Mouse (Mus musculus) midbrain, embryonic 10.5 days (tissue): Measurements from ENCODE around the gene Hist2h2bb. TPM values are rescaled to one million over a fixed set of nuclear protein-coding genes. Genes with fewer than 3 reads are reported as not detected.
"Not testable (repeated sequence)": the region's sequence is repeated elsewhere in the genome, so short reads cannot be mapped to it uniquely, and the experiment has no call there.

ENCODE experiments used
- DNase-seq: peaks from one replicate; pipeline ENCODE4 v3.0.0-alpha.2; 2017; ENCODE audit warnings: low spot score
- H3K27ac ChIP-seq: fragments of 300-500 bp; sonication (generic); replicated peaks from 2 replicates; pipeline ENCODE4 v1.5.1; 2016; ENCODE audit warnings: mild to moderate bottlenecking
- H3K27me3 ChIP-seq: fragments of 300-500 bp; sonication (generic); 2 replicates; pipeline ENCODE4 v1.6.1; 2016; ENCODE audit warnings: low read depth, mild to moderate bottlenecking; ENCODE audit not compliant: poor library complexity, severe bottlenecking
- H3K36me3 ChIP-seq: fragments of 300-500 bp; sonication (generic); 2 replicates; pipeline ENCODE4 v1.6.1; 2016; ENCODE audit warnings: mild to moderate bottlenecking, moderate library complexity
- H3K4me1 ChIP-seq: fragments of 300-500 bp; sonication (generic); 2 replicates; pipeline ENCODE4 v1.6.1; 2016
- H3K4me3 ChIP-seq: fragments of 300-500 bp; sonication (generic); 2 replicates; pipeline ENCODE4 v1.5.1; 2016; ENCODE audit warnings: mild to moderate bottlenecking, moderate library complexity
- H3K9me3 ChIP-seq: fragments of 300-500 bp; sonication (generic); replicated peaks from 2 replicates; pipeline ENCODE4 v1.6.1; 2016; ENCODE audit warnings: mild to moderate bottlenecking
- WGBS: fragments of 180-500 bp; shearing (Covaris S2); methylation state at CpG from one replicate; pipeline ENCODE4 v1.1.7; 2016; 5-methylcytosine and 5-hydroxymethylcytosine counted together
- polyA plus RNA-seq: library from polyadenylated mRNA; unstranded; fragments of >200 nt; fragmentation: Nextera tagmentation; extraction: Ambion mirVana; gene quantifications from 2 replicates; pipeline ENCODE4 v1.2.1, GENCODE M21; 2016

The Hist2h2bb gene
- polyA plus RNA-seq, 1 experiment from 2014 or later = 10.3 TPM

DNA sequence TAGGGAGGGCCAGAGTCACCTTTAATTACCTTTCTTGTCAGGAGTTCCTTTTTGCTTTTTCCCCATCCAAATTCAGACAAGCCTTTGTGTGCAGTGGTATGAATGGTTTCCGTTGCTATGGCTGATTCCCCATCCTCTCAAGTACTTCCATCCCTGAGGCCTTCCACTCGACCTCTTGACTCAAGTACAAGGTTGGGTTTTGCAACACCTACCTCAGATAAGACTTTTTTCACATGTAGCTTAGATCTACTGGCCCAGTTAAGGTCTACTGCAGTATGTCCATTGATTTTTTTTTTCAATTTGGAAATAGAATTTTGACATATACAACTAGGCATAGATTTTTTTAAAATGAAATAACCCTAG, 37.8 kb upstream of the Hist2h2bb start:
- no peaks in the 10 kb centered on the region for H3K9me3 ChIP-seq
- H3K27ac ChIP-seq = no peak overlapping the region
- no peaks in the 10 kb centered on the region for H3K36me3 ChIP-seq
- no peak for DNase-seq
- H3K4me3 ChIP-seq = no peak overlapping the region
- H3K4me1 ChIP-seq = peaks cover 7% of the 10 kb centered on the region
- WGBS = 71% methylated on average over 2 of the region's 2 CpGs
- H3K27me3 ChIP-seq = no peaks in the 10 kb centered on the region

DNA sequence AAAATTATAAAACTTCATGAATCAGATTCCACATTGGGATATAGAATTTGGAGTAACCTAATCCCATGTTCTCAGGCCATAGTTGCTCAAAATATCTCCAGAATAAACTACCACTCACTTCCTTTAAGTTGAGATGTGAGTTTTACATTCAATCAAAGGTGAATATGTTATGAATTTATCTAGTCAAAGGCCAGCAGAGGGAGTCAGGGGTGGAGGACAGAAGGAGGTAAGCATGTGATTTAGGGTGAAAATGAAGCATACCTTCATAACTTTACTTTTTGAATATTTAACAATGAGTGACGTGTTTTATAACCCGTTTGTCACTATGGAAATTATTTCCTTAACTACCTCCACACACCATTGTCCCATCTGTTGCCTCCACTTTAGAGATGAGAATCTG, 34.6 kb upstream of the Hist2h2bb start:
- 88% methylated on average over 2 of the region's 2 CpGs for WGBS
- H3K4me1 ChIP-seq = peaks cover 15% of the 10 kb centered on the region
- no peaks in the 10 kb centered on the region for H3K9me3 ChIP-seq
- H3K4me3 ChIP-seq = no peak overlapping the region
- H3K27me3 ChIP-seq = no peaks in the 10 kb centered on the region
- DNase-seq = no peak
- H3K27ac ChIP-seq = no peak overlapping the region
- no peaks in the 10 kb centered on the region for H3K36me3 ChIP-seq

DNA sequence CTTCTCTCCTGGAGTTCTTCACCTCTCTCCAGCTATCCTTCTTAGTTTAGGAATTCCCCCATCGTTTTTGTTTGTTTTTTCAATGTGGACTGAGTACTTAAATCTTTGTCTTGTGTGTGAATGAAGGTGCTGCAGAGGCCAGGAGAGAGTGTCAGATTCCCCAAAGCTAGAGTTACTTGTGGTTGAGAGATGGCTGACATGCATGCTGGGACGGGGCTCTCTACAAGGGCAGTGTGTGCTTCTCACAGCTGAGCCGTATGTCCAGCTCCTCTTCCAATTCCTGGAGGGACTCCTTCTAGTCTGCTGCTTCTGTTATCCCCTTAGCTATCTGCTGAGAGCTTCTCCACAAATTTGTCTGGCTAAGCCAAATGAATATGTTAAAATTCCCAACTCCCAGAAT, 33.7 kb upstream of the Hist2h2bb start:
- H3K27ac ChIP-seq = no peak overlapping the region
- no peaks in the 10 kb centered on the region for H3K9me3 ChIP-seq
- H3K27me3 ChIP-seq = no peaks in the 10 kb centered on the region
- whole genome bisulfite sequencing = 73% methylated on average over 3 of the region's 3 CpGs
- DNase-seq = no peak
- no peaks in the 10 kb centered on the region for H3K36me3 ChIP-seq
- 0 out of 2 replicates have a peak overlapping the region, but pooled peaks have one; percentile 8 for H3K4me3 ChIP-seq
- peaks cover 20% of the 10 kb centered on the region for H3K4me1 ChIP-seq

DNA sequence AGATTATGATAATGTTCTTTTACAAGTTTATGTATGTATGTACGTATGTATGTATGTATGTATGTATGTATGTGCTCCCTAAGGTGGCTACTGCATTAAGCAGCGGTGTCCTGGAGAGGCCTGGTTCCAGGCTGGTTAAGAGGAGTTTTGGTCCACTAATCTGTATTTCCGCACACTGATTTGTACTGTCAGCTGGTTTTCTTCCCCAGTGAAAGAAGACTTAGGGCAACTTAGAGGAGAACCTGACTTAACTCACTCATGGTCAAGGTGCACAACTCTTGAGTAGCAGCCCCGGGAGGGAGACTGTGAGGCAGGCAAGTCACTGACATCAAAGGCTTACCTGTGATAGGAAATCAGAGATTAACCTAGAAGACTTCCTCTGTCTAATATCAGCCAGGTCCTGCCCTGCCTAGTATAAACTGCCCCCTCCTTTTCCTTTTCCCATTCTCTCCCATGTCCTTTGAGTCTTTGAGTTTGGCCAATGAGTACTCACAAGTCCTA, 32.7 kb upstream of the Hist2h2bb start:
- Histone ChIP-seq H3K4me3 (peak overlapping the region; percentile 65), H3K27ac (peak overlapping the region; percentile 93), H3K27me3 (no peaks in the 10 kb centered on the region), H3K9me3 (no peaks in the 10 kb centered on the region), H3K36me3 (no peaks in the 10 kb centered on the region), H3K4me1 (peaks cover 23% of the 10 kb centered on the region)
- no peak for DNase-seq
- 83% methylated on average over 4 of the region's 4 CpGs for WGBS

DNA sequence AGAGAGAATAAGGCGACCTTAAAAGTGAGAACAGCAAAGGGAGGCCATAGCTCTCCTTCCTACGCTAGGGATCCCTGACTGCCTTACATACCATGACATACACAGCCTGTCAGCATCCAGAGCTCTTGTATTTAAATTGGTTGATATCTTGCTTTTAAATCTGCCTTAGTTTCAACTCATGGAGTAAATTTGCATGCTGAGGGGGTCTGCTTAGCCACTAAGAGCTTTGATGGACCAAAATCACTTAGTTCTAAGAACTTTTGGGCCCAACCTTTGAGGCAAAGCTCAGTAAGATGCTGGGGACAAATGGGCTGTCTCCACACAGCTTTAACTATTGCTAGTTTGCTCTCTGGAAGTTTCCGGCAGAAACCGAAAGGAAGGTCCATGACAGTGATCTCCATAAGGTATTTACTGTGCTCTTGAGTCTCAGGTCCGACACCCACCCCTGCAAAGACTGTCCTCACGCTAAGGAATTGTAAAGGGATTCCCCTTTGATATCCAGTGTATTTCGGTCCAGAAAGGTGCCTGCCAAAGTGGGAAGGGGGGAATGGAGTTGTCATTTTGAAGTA, 32.1 kb upstream of the Hist2h2bb start:
- Histone ChIP-seq H3K4me1 (peaks cover 23% of the 10 kb centered on the region), H3K36me3 (no peaks in the 10 kb centered on the region), H3K4me3 (peak overlapping the region; percentile 65), H3K9me3 (no peaks in the 10 kb centered on the region), H3K27ac (peak overlapping the region; percentile 93), H3K27me3 (no peaks in the 10 kb centered on the region)
- 32% methylated on average over 7 of the region's 7 CpGs for WGBS
- DNase-seq = peak; percentile 52

DNA sequence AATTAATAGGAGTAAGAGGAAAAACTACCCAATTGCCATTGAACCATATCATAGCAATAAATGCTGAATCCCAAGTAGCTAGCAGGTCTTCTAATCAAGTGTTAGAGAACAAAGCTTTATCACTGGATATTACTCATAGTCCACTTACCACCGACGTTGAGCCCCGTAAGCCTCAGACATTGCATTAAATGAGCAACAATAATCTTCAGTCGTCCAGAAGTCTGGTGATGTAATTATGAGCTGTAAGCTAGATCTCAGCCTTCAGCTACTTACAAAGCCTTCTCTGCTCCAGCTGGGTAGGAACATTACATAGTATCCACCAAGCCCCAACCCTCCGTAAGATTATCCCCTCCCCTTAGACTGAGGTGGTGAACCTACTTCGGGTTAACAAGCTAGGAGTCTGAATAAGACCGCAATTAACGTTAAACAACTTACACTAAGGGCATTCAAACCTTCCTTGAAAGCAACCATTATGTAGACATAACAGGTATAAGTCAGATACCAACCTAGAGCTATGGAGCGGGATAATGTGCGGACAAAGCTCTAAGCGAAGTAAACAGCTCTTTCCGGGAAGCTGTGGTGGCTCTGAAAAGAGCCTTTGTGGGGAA, 31.5 kb upstream of the Hist2h2bb start:
- 1% methylated on average over 12 of the region's 12 CpGs for WGBS
- H3K9me3 ChIP-seq = no peaks in the 10 kb centered on the region

DNA sequence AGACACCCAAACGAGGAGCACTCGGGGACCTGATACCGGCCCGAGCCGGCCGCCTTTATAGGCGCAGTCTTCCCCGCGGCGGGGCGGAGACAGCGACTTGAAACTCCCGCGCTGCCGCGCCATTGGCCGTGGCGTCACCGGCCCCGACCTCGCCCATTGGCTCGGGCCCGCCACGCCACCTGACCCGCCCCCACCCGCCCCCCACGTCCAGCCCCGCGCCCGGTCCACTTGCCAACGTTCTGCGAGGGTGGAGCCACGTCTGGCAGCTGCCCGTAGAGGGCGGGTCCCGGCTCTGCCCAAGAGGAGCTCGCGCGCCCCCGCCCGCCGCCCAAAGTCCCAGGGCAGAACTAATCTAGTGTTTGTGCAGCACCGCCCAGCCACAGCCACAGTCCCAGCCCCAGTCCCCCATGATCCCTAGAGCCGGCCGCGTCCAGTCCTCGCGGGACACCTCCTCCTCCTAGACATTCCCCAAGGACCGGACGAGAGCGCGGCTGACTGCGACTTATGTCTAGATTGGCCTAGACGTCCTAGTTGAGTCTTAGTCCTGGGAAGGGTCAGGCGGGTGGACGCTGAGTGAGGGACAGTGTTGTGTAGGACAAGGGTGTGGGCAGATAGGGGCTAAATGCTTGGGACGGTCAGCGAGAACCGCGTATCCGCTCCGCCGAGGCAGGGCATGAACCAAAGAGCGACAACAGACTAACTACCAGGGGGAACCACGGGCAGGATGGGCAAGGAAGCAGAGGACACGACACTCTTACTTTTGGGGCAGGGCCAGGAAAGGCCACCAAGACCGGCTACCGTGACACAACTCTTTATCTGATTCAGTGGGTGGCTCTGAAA, 30.4 kb upstream of the Hist2h2bb start, which contains the start of gene Hist2h3c2:
Gene Hist2h3c2 (minus strand): TSS at position 174 of the 840 bp plus-strand sequence.
- under 1% methylated on average over 17 of the region's 68 CpGs for WGBS
- not testable (repeated sequence) for H3K27me3 ChIP-seq, H3K36me3 ChIP-seq, DNase-seq, H3K9me3 ChIP-seq
- H3K27ac ChIP-seq = peak within 1 kb of the TSS; percentile 93
- H3K4me3 ChIP-seq = peak within 1 kb of the TSS; percentile 65
- peaks cover 30% of the 10 kb centered on the region for H3K4me1 ChIP-seq

More for the DNA sequence above, 31.5 kb upstream of the Hist2h2bb start:
- H3K27me3 ChIP-seq = no peaks in the 10 kb centered on the region
- H3K4me3 ChIP-seq = peak overlapping the region; percentile 65
- peak overlapping the region; percentile 93 for H3K27ac ChIP-seq
- peaks cover 23% of the 10 kb centered on the region for H3K4me1 ChIP-seq
- DNase-seq = peak; percentile 38
- H3K36me3 ChIP-seq = no peaks in the 10 kb centered on the region

DNA sequence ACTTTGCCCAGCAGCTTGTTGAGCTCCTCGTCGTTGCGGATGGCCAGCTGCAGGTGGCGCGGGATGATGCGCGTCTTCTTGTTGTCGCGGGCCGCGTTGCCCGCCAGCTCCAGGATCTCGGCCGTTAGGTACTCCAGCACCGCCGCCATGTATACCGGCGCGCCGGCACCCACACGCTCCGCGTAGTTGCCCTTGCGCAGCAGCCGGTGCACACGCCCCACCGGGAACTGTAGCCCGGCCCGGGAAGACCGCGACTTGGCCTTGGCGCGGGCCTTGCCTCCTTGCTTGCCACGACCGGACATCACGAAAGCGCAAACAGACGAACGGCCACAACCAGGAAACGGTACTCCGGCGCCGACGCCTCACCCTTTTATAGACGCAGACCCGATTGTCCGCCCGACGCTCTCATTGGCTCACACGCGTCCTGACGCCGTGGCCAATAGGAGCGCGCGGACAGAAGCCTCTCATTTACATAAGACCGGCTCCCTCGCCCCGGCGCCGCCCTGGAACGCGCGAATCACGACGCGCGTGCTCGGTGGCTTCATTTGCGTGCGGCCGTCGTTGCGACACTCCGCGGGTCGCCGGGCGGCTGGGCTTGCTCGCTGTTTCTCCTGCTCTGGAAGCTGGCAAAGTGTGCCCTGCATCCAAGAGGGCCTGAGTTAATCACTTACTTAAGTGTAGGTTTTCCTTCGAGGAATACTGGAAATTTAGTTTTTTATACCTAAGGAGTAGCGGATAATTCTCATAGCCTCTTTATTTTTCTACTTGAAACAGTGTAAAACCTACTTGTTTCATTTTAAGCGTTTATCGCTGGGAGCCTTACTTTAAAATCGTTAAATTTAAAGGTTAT, 29.4 kb upstream of the Hist2h2bb start, which contains the start of gene Hist2h2aa2:
Gene Hist2h2aa2 (minus strand): TSS at position 328 of the 850 bp plus-strand sequence.
- Histone ChIP-seq H3K27ac (peak within 1 kb of the TSS; percentile 98), H3K4me1 (peaks cover 39% of the 10 kb centered on the region), H3K4me3 (peak within 1 kb of the TSS; percentile 48)
- peak; percentile 77 for DNase-seq
- H3K9me3 ChIP-seq, H3K27me3 ChIP-seq, H3K36me3 ChIP-seq: not testable (repeated sequence)
- WGBS = 4% methylated on average over 44 of the region's 85 CpGs

DNA sequence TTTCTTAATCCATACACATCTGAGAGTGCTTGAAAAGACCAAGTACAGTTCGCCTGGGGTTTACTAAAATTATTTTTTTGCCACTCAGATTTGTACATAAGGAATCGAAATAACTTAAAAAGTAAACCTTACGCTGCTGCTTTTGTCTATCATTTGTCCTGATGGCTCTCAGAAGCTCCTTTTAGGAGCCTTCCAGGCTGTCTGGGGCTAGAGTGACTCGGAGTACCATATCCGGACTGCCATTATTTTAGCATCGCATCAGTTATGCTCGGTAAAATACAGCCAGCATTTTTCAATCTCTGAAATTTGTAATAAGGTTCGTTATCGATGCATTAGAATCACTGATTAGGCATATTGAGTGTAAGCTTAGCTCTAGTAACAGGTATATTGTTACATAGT, 28.8 kb upstream of the Hist2h2bb start:
- no peaks in the 10 kb centered on the region for H3K9me3 ChIP-seq
- H3K27ac ChIP-seq = peak overlapping the region; percentile 98
- DNase-seq = no peak
- peak overlapping the region; percentile 40 for H3K4me3 ChIP-seq
- peaks cover 39% of the 10 kb centered on the region for H3K4me1 ChIP-seq
- no peaks in the 10 kb centered on the region for H3K27me3 ChIP-seq
- no peaks in the 10 kb centered on the region for H3K36me3 ChIP-seq
- 79% methylated on average over 9 of the region's 9 CpGs for WGBS

DNA sequence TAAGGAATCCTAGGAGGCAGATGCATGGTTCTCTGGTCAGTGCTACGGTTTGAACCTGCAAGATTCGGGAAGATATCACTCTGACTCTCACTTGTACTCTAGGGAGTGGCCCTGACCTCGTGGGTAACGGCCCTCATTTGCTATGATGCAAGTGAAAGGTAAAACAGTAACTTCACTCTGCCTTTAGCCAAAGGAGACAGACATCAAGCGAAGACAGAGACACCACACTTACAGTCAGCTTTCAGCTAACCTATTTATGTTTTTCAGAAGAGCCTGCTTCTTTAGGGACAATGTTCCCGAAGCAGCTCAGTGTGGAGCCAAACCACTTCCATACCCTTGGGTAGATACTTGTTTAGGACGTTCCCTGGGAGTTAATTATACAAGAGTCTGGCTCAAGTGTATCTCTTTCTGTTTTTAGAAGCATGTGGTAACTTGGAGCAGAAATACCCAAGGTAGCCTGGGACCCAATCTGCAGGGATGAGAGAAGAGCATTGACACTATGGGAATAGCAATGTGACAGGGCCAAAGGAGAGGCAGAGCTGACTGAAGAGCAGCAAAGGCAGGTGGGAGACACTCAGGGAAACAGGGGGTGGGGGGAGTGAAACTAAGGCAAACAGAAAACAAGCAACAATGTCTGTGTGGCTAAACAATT, 25.5 kb upstream of the Hist2h2bb start:
- H3K9me3 ChIP-seq = no peaks in the 10 kb centered on the region
- no peak for DNase-seq
- 86% methylated on average over 7 of the region's 7 CpGs for WGBS
- peak overlapping the region; percentile 62 for H3K4me3 ChIP-seq
- no peaks in the 10 kb centered on the region for H3K27me3 ChIP-seq
- H3K36me3 ChIP-seq = no peaks in the 10 kb centered on the region
- peak overlapping the region; percentile 98 for H3K27ac ChIP-seq
- peaks cover 40% of the 10 kb centered on the region for H3K4me1 ChIP-seq

DNA sequence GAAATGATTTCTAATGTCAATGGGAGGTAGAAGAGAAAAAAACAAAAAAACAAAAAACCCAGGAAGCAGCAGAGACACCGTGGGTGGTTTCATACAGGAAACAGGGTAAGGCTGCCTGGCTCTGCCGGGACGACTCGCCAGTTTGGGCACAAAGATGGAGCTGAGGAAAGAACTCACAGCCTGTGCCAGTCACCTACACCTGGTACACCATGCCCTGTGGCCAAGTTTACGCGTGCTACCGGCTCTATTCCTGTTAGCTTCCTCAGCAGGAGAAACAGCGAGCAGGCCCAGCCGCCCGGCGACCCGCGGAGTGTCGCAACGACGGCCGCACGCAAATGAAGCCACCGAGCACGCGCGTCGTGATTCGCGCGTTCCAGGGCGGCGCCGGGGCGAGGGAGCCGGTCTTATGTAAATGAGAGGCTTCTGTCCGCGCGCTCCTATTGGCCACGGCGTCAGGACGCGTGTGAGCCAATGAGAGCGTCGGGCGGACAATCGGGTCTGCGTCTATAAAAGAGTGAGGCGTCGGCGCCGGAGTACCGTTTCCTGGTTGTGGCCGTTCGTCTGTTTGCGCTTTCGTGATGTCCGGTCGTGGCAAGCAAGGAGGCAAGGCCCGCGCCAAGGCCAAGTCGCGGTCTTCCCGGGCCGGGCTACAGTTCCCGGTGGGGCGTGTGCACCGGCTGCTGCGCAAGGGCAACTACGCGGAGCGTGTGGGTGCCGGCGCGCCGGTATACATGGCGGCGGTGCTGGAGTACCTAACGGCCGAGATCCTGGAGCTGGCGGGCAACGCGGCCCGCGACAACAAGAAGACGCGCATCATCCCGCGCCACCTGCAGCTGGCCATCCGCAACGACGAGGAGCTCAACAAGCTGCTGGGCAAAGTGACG, 24.3 kb upstream of the Hist2h2bb start, which contains the start of gene Hist2h2aa1:
Gene Hist2h2aa1 (plus strand): TSS at position 495 of the 884 bp plus-strand sequence.
- not testable (repeated sequence) for H3K36me3 ChIP-seq, H3K9me3 ChIP-seq, H3K27me3 ChIP-seq
- peak within 1 kb of the TSS; percentile 98 for H3K27ac ChIP-seq
- peak within 1 kb of the TSS; percentile 62 for H3K4me3 ChIP-seq
- DNase-seq = peak; percentile 81
- under 1% methylated on average over 44 of the region's 88 CpGs for WGBS
- H3K4me1 ChIP-seq = peaks cover 41% of the 10 kb centered on the region
